Mouse (Mus musculus) CH12.LX (cell line): Measurements from ENCODE around the gene Traf4. TPM values are rescaled to one million over a fixed set of nuclear protein-coding genes. Genes with fewer than 3 reads are reported as not detected.

Experiments used
- DNase-seq: peaks from one replicate; pipeline ENCODE4 v3.0.0-alpha.2; 2013; ENCODE audit errors: extremely low read depth
- H3K27ac ChIP-seq: 2 replicates; pipeline ENCODE4 v1.5.1; 2012; ENCODE audit warnings: low read depth, mild to moderate bottlenecking, control low read depth, moderate library complexity; ENCODE audit not compliant: insufficient read depth
- H3K27me3 ChIP-seq: replicated peaks from 2 replicates; pipeline ENCODE3; 2012; ENCODE audit warnings: inconsistent platforms
- H3K36me3 ChIP-seq, 2 experiments: replicated peaks in 1 of 2; 2 replicates each; pipeline versions ENCODE3 to v1.6.1; 2012; ENCODE audit warnings: inconsistent platforms in 1 of 2, low read length in 1 of 2, mild to moderate bottlenecking in 1 of 2, mixed read lengths in 1 of 2, moderate library complexity in 1 of 2; ENCODE audit not compliant: control insufficient read depth in 1 of 2, insufficient read depth in 1 of 2
- H3K4me1 ChIP-seq, 2 experiments: 2 replicates each; pipeline ENCODE4 v1.6.1; 2012; ENCODE audit warnings: inconsistent platforms in 1 of 2, moderate library complexity in 1 of 2; ENCODE audit not compliant: insufficient read depth in 2 of 2, control insufficient read depth in 1 of 2
- H3K4me2 ChIP-seq: 2 replicates; pipeline ENCODE4 v1.6.1; 2012; ENCODE audit warnings: low read depth, mild to moderate bottlenecking, control low read depth; ENCODE audit not compliant: poor library complexity, insufficient read depth, severe bottlenecking
- H3K4me3 ChIP-seq, 3 experiments: fragments of 150-350 bp in 1 of 3; sonication (generic) in 1 of 3; replicated peaks in 1 of 3; 2 replicates each; pipeline versions ENCODE3 to v1.5.1; 2011 to 2012; ENCODE audit warnings: low read depth in 2 of 3, low read length in 2 of 3, mild to moderate bottlenecking in 2 of 3, moderate library complexity in 2 of 3, control low read depth in 1 of 3, improper control_type of control experiment in 1 of 3, inconsistent platforms in 1 of 3, mixed read lengths in 1 of 3; ENCODE audit not compliant: poor library complexity in 1 of 3
- H3K79me2 ChIP-seq: replicated peaks from 2 replicates; pipeline ENCODE4 v1.6.1; 2012; ENCODE audit warnings: mild to moderate bottlenecking, moderate library complexity; ENCODE audit not compliant: control insufficient read depth, poor library complexity, insufficient read depth, severe bottlenecking; ENCODE audit errors: extremely low read depth
- H3K9ac ChIP-seq: 2 replicates; pipeline ENCODE4 v1.6.1; 2012; ENCODE audit warnings: low read depth, mild to moderate bottlenecking, control low read depth, moderate library complexity; ENCODE audit not compliant: insufficient read depth
- H3K9me3 ChIP-seq: replicated peaks from 2 replicates; pipeline ENCODE3; 2012; ENCODE audit warnings: low read length, inconsistent platforms, mixed read lengths
- CHD1 ChIP-seq: IDR thresholded peaks from 2 replicates; pipeline ENCODE4 v1.6.1; 2012; ENCODE audit warnings: low read depth, low read length, improper control_type of control experiment, inconsistent platforms
- CTCF ChIP-seq, 2 experiments: IDR thresholded peaks in 1 of 2; conservative IDR thresholded peaks in 1 of 2; 2 replicates each; pipeline ENCODE4 v1.5.1; 2011 to 2012; ENCODE audit warnings: low read depth in 2 of 2, low read length in 2 of 2, improper control_type of control experiment in 1 of 2, inconsistent platforms in 1 of 2, mild to moderate bottlenecking in 1 of 2, moderate library complexity in 1 of 2
- E2F4 ChIP-seq: IDR thresholded peaks from 2 replicates; pipeline ENCODE4 v1.6.1; 2011; ENCODE audit warnings: low read depth, low read length, improper control_type of control experiment; ENCODE audit not compliant: insufficient replicate concordance
- EP300 ChIP-seq: IDR thresholded peaks from 2 replicates; pipeline ENCODE4 v1.6.1; 2011; ENCODE audit warnings: low read length, improper control_type of control experiment
- ETS1 ChIP-seq: conservative IDR thresholded peaks from 2 replicates; pipeline ENCODE4 v1.6.1; 2012; ENCODE audit warnings: low read depth, mild to moderate bottlenecking, inconsistent platforms, low read length, improper control_type of control experiment, moderate library complexity
- HCFC1 ChIP-seq: IDR thresholded peaks from 2 replicates; pipeline ENCODE4 v1.6.1; 2012; ENCODE audit warnings: low read depth, mild to moderate bottlenecking, inconsistent platforms, low read length, improper control_type of control experiment
- MAFK ChIP-seq: IDR thresholded peaks from 2 replicates; pipeline ENCODE4 v1.6.1; 2011; ENCODE audit warnings: low read length, improper control_type of control experiment; ENCODE audit not compliant: insufficient replicate concordance
- MEF2A ChIP-seq: IDR thresholded peaks from 2 replicates; pipeline ENCODE4 v1.6.1; 2014; ENCODE audit warnings: low read depth, mild to moderate bottlenecking, inconsistent platforms, low read length, improper control_type of control experiment, borderline replicate concordance
- MXI1 ChIP-seq: IDR thresholded peaks from 2 replicates; pipeline ENCODE4 v1.6.1; 2011; ENCODE audit warnings: mild to moderate bottlenecking, low read depth, low read length, improper control_type of control experiment
- NELFE ChIP-seq: IDR thresholded peaks from 2 replicates; pipeline ENCODE4 v1.6.1; 2011; ENCODE audit warnings: low read depth, low read length, improper control_type of control experiment
- PAX5 ChIP-seq: IDR thresholded peaks from 2 replicates; pipeline ENCODE4 v1.6.1; 2012; ENCODE audit warnings: low read length, inconsistent platforms, mixed read lengths
- POLR2A ChIP-seq: IDR thresholded peaks from 2 replicates; pipeline ENCODE4 v1.6.1; 2011; ENCODE audit warnings: low read depth, mild to moderate bottlenecking, improper control_type of control experiment, low read length
- POLR2AphosphoS2 ChIP-seq: IDR thresholded peaks from 2 replicates; pipeline ENCODE4 v1.6.1; 2011; ENCODE audit warnings: low read depth, low read length, improper control_type of control experiment
- SIN3A ChIP-seq: IDR thresholded peaks from 2 replicates; pipeline ENCODE4 v1.6.1; 2012; ENCODE audit warnings: low read length, improper control_type of control experiment, inconsistent platforms
- SMC3 ChIP-seq: IDR thresholded peaks from 2 replicates; pipeline ENCODE4 v1.6.1; 2011; ENCODE audit warnings: low read depth, low read length, improper control_type of control experiment
- UBTF ChIP-seq: IDR thresholded peaks from 2 replicates; pipeline ENCODE4 v1.6.1; 2012; ENCODE audit warnings: low read depth, mild to moderate bottlenecking, inconsistent platforms, low read length, improper control_type of control experiment, moderate library complexity
- USF1 ChIP-seq: IDR thresholded peaks from 2 replicates; pipeline ENCODE4 v1.6.1; 2014; ENCODE audit warnings: low read depth, mild to moderate bottlenecking, inconsistent platforms, low read length, improper control_type of control experiment
- USF2 ChIP-seq: conservative IDR thresholded peaks from 2 replicates; pipeline ENCODE4 v1.6.1; 2011; ENCODE audit warnings: low read depth, low read length, improper control_type of control experiment
- ZC3H11A ChIP-seq: IDR thresholded peaks from 2 replicates; pipeline ENCODE4 v1.6.1; 2012; ENCODE audit warnings: low read depth, mild to moderate bottlenecking, inconsistent platforms, low read length, improper control_type of control experiment
- ZKSCAN1 ChIP-seq: IDR thresholded peaks from 2 replicates; pipeline ENCODE4 v1.6.1; 2012; ENCODE audit warnings: low read depth, inconsistent platforms, low read length, improper control_type of control experiment, borderline replicate concordance
- ZMIZ1 ChIP-seq: IDR thresholded peaks from 2 replicates; pipeline ENCODE4 v1.6.1; 2012; ENCODE audit warnings: low read depth, mild to moderate bottlenecking, inconsistent platforms, low read length, improper control_type of control experiment
- dilution Hi-C: fragments of 300-500 bp; cut with MboI; formaldehyde crosslinking; loops from 2 replicates; pipeline ENCODE4 v1.14.3; 2020; ENCODE audit warnings: low sequenced_read_pairs; ENCODE audit not compliant: extremely low pct_unique_long_range_greater_than_20kb, extremely low pct_ligation_motif_present
- in situ Hi-C: fragments of 300-500 bp; cut with MboI; formaldehyde crosslinking; loops from 3 replicates; pipeline ENCODE4 v1.14.3; 2019; ENCODE audit warnings: low sequenced_read_pairs, low pct_ligation_motif_present, low pct_unique_long_range_greater_than_20kb, mixed read lengths
- polyA plus RNA-seq: library from polyadenylated mRNA; unstranded; fragments of >175 nt; gene quantifications from 2 replicates; pipeline ENCODE4 v1.2.1, GENCODE M21; 2012; ENCODE audit warnings: low read depth; ENCODE audit not compliant: insufficient read length
- total RNA-seq, 2 experiments: library from RNA; depleted of rRNA; stranded (reverse); fragments of 300-350 nt in 1 of 2; fragments of >200 nt in 1 of 2; gene quantifications; 2 replicates each; pipeline ENCODE4 v1.2.3; 2012 to 2014

Gene Traf4
- total and polyA plus RNA-seq, 3 experiments, result 20.8 to 68.7 (median 55.9) TPM

DNA sequence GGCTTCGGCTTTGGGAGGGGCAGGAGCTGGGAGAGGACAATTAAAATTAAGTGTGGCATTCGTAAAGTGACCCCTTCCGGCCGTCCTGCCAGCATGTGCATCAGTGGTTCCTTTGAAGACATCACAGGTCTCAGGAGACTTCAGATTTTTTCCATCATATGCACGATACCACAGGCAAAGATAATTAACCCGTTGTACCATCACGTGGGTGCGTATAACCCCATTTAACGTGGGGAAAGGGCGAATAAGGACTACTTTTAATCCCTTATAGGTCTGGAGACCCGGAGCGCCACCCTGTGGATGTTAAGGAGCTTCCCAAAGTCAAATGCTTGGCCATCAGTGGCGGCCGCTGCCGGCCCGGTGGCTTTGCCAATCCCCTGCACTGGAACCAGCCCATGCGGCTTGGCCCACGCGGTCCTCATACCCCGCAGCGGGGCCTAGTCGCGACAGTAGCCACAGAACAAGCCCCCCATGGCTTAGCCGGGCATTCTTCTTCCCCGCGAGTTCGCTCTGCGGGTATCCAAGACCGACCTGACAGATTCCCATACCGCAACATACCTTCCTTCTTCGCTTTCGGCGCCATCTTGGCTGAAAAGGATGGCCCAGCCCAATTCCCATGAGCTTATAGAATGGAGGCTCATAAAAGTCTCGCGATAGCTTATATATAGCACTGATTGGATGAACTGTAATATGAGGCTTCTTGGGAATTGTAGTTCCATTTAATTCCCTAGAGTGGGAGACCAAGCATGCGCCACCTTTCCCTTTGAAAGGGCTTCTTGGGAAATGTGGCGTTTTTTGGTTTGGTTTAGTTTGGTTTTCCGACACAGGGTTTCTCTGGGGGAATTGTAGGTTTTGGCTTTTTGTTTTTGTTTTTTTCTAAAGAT lies 17.8 kb upstream of the Traf4 start, which contains the start of gene Rpl23a (continued):
- 0 out of 2 replicates have a peak, but pooled peaks have one; percentile 7 for TF ChIP-seq MEF2A
- TF ChIP-seq UBTF, result no peak; the same call in none of the 2 replicates
- no peak for TF ChIP-seq MAFK
- no peak for TF ChIP-seq ZC3H11A
- TF ChIP-seq SIN3A, result peak; percentile 79; the same call in 1 of the 2 replicates
- no peak for TF ChIP-seq ZKSCAN1
- TF ChIP-seq SMC3, result 0 out of 2 replicates have a peak, but pooled peaks have one; percentile 3
- TF ChIP-seq, all 38 proteins: peak for 28

DNA sequence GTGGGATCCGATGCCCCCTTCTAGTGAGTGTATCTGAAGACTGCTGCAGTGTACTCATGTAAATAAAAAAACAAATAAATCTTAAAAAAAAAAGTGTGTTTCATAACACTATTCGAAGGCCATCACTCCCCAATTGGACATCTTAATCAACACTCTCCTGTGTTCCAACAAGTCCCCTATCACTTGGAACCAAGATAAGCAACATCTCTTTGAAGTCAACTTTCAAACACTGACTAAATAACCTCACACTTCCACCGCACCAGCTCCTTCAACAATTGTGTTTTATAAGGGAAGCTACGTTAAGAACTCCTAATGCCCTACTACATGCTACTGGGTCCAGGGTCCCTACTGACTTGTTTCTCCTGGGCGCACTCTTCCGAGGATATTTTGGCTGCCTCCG lies 17.1 kb upstream of the Traf4 start:
- DNase-seq, result no peak
- Histone ChIP-seq H3K27ac (peak overlapping the region; percentile 74; the same call in 1 of the 2 replicates), H3K9ac (peak overlapping the region; percentile 67), H3K4me1 (peaks cover 13 to 44% of the 10 kb centered on the region in 2 experiments), H3K9me3 (no peaks in the 10 kb centered on the region), H3K4me2 (peak overlapping the region; percentile 95), H3K79me2 (peaks cover 38% of the 10 kb centered on the region), H3K27me3 (no peaks in the 10 kb centered on the region), H3K4me3 (peak overlapping the region; percentile 70 to 96 (median 76)), H3K36me3 (peaks cover 26 to 40% of the 10 kb centered on the region in 2 experiments)
- TF ChIP-seq SIN3A, result 0 out of 2 replicates have a peak, but pooled peaks have one; percentile 3
- peak; percentile 1; the same call in 1 of the 2 replicates for TF ChIP-seq ZMIZ1
- TF ChIP-seq EP300, result no peak
- in situ Hi-C loops (no loop called here), dilution Hi-C loops (no loop called here)

DNA sequence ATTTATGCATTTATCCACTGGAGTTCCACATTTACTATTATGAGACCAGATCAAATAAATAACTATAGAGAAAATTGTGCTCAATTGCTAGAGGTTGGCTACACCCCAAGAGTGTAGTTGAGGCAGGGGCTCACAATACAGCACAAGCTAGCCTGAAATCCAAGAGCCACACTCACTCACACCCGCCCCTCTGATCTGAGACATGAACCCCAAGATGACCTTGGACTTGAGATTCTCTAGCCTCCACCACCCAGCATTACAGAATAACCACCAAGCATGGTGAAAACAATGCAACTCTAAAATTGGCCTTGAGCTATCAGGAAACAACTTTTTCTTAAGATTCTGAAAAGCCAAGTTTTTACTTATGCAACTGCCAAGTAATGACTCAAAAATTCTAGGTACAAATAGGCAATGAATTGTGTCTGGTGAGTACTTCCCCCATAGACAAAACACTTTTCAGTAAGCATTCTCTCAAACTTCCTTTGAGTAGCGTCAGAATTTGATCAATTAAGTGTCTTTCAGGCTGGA lies 16.5 kb upstream of the Traf4 start:
- no peak overlapping the region for H3K27ac ChIP-seq
- H3K4me3 ChIP-seq, result peak overlapping the region; percentile 70 to 96 (median 76)
- peaks cover 38% of the 10 kb centered on the region for H3K79me2 ChIP-seq
- H3K4me1 ChIP-seq, result peaks cover 13 to 46% of the 10 kb centered on the region in 2 experiments
- H3K9me3 ChIP-seq, result no peaks in the 10 kb centered on the region
- no peaks in the 10 kb centered on the region for H3K27me3 ChIP-seq
- in situ Hi-C loops, result no loop called here
- dilution Hi-C loops, result no loop called here
- peak overlapping the region; percentile 95 for H3K4me2 ChIP-seq
- no peak for DNase-seq
- peak overlapping the region; percentile 67 for H3K9ac ChIP-seq
- H3K36me3 ChIP-seq, result peaks cover 26 to 40% of the 10 kb centered on the region in 2 experiments
- peak; percentile 20; the same call in 1 of the 2 replicates for TF ChIP-seq POLR2AphosphoS2
- TF ChIP-seq NELFE, result no peak
- TF ChIP-seq HCFC1, result no peak
- peak; percentile 17; the same call in 1 of the 2 replicates for TF ChIP-seq CHD1
- 0 out of 2 replicates have a peak, but pooled peaks have one; percentile 23 for TF ChIP-seq SIN3A
- TF ChIP-seq POLR2A, result no peak; the same call in 1 of the 2 replicates
- no peak for TF ChIP-seq ETS1
- TF ChIP-seq MXI1, result peak; percentile 47; the same call in 1 of the 2 replicates
- no peak for TF ChIP-seq USF1
- TF ChIP-seq PAX5, result no peak
- TF ChIP-seq ZMIZ1, result peak; percentile 30; the same call in 1 of the 2 replicates
- no peak for TF ChIP-seq USF2
- no peak for TF ChIP-seq CTCF (conservative IDR thresholded peaks at IDR 0.05 in 1 of 2, IDR thresholded peaks at IDR 0.05 in 1 of 2; ENCODE audit: low read depth in 2 of 2, low read length in 2 of 2)
- peak; percentile 33 for TF ChIP-seq EP300
- TF ChIP-seq E2F4, result no peak
- TF ChIP-seq, all 38 proteins: peak for 6
